Mouse (Mus musculus): ENCODE measurements at regions not wholly inside any gene's neighbourhood (a gene's known extent, or its start where the extent isn't known, plus 50 kb on each side); places are given as distances from the start of the nearest gene placed in this dataset.

DNA sequence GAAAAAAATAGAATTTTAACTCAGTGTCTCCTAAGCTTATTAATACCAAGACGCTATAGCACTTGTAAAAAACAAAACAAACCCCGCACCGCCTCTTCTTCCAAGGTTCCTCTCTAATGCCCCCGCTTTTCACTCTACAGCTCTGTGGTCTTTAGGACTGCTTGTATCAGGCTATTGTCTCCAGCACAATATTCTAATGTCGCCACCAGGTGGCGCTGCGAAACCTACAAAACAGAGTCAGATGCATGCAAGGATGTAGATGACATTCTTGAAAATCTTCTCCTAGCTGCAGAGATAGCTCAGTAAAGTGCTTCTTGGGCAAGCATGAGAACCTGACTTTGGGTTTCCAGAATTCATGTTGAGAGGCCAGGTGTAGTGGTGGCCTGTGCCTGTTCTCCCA lies 75.9 kb upstream of the C2cd4b start:
- TF ChIP-seq CTCF (IDR thresholded peaks at IDR 0.05; ENCODE audit: low read depth) (peak; percentile 81), EP300 (IDR thresholded peaks at IDR 0.05; ENCODE audit: low read depth) (no peak)

Measured in liver, postnatal 0 days (tissue).